Mouse (Mus musculus): ENCODE measurements around the gene Taok2. TPM values are rescaled to one million over a fixed set of nuclear protein-coding genes. Genes with fewer than 3 reads are reported as not detected.

Gene Taok2
- polyA plus RNA-seq, 1 experiment from 2014 or later = 13.9 TPM

GRCm38 (mm10) chr7:126843276-126843675, 41.2 kb downstream of the Taok2 start:
- H3K27me3 ChIP-seq (ENCODE audit: control insufficient read depth, insufficient read depth, low read length) = peaks cover under 1% of the 10 kb centered on the region; the same call in 1 of the 2 replicates
- no peaks in the 10 kb centered on the region for H3K4me1 ChIP-seq (replicated peaks; ENCODE audit: control insufficient read depth, insufficient read depth)
- H3K36me3 ChIP-seq (ENCODE audit: control insufficient read depth, insufficient read depth, low read length) = no peaks in the 10 kb centered on the region
- 76% methylated on average over 9 of the region's 9 CpGs for WGBS
- no peak overlapping the region for H3K4me2 ChIP-seq (replicated peaks; ENCODE audit: low read depth)
- no peak overlapping the region for H3K4me3 ChIP-seq (ENCODE audit: low read depth, low read length)
- TF ChIP-seq EP300 (optimal IDR thresholded peaks at IDR 0.05) = no peak
- no peak for TF ChIP-seq CTCF (IDR thresholded peaks at IDR 0.05; ENCODE audit: low read depth)
- ATAC-seq (ENCODE audit: low FRiP score, low TSS enrichment) (no peak), DNase-seq (ENCODE audit: low spot score) (no peak)
- H3K9me3 ChIP-seq (ENCODE audit: control insufficient read depth, low read length) = no peaks in the 10 kb centered on the region
- no peak overlapping the region for H3K27ac ChIP-seq (replicated peaks)
- no peak overlapping the region for H3K9ac ChIP-seq (ENCODE audit: low read length)

- no peaks in the 10 kb centered on the region for H3K27me3 ChIP-seq (ENCODE audit: control insufficient read depth, insufficient read depth, low read length)
- no peaks in the 10 kb centered on the region for H3K9me3 ChIP-seq (ENCODE audit: control insufficient read depth, low read length)
- no peak overlapping the region for H3K4me3 ChIP-seq (ENCODE audit: low read depth, low read length)
- no peaks in the 10 kb centered on the region for H3K36me3 ChIP-seq (ENCODE audit: control insufficient read depth, insufficient read depth, low read length)
- H3K4me1 ChIP-seq (replicated peaks; ENCODE audit: control insufficient read depth, insufficient read depth) = no peaks in the 10 kb centered on the region
- TF ChIP-seq EP300 (optimal IDR thresholded peaks at IDR 0.05) = no peak
- no peak for TF ChIP-seq CTCF (IDR thresholded peaks at IDR 0.05; ENCODE audit: low read depth)
- ATAC-seq (ENCODE audit: low FRiP score, low TSS enrichment) (no peak), DNase-seq (ENCODE audit: low spot score) (no peak)
- H3K9ac ChIP-seq (ENCODE audit: low read length) = no peak overlapping the region
- H3K27ac ChIP-seq (replicated peaks) = no peak overlapping the region
- no peak overlapping the region for H3K4me2 ChIP-seq (replicated peaks; ENCODE audit: low read depth)
- WGBS = 94% methylated on average over 1 of the region's 1 CpGs
Observed at GRCm38 (mm10) chr7:126833294-126833693, 51.2 kb downstream of the Taok2 start.

- WGBS = 1% methylated on average over 21 of the region's 21 CpGs
- DNase-seq (ENCODE audit: low spot score) = peak; percentile 82
- Histone ChIP-seq H3K4me1 (replicated peaks; ENCODE audit: control insufficient read depth, insufficient read depth) (no peaks in the 10 kb centered on the region), H3K4me2 (replicated peaks; ENCODE audit: low read depth) (peak overlapping the region; percentile 35), H3K36me3 (ENCODE audit: control insufficient read depth, insufficient read depth, low read length) (no peaks in the 10 kb centered on the region), H3K27ac (replicated peaks) (no peak overlapping the region), H3K9ac (ENCODE audit: low read length) (no peak overlapping the region), H3K27me3 (ENCODE audit: control insufficient read depth, insufficient read depth, low read length) (no peaks in the 10 kb centered on the region), H3K9me3 (ENCODE audit: control insufficient read depth, low read length) (no peaks in the 10 kb centered on the region), H3K4me3 (ENCODE audit: low read depth, low read length) (no peak overlapping the region)
- TF ChIP-seq EP300 (optimal IDR thresholded peaks at IDR 0.05) (no peak), CTCF (IDR thresholded peaks at IDR 0.05; ENCODE audit: low read depth) (peak; percentile 88)
- peak; percentile 72 for ATAC-seq (ENCODE audit: low FRiP score, low TSS enrichment)
Observed at GRCm38 (mm10) chr7:126832036-126832598, 52.4 kb downstream of the Taok2 start.

GRCm38 (mm10) chr7:126831539-126831938, 53.0 kb downstream of the Taok2 start, which contains the start of gene 4930451I11Rik:
Gene 4930451I11Rik, minus strand, starts transcription at chr7:126831639.
- Histone ChIP-seq H3K27ac (replicated peaks) (no peak within 1 kb of the TSS), H3K9me3 (ENCODE audit: control insufficient read depth, low read length) (no peaks in the 10 kb centered on the region), H3K27me3 (ENCODE audit: control insufficient read depth, insufficient read depth, low read length) (no peaks in the 10 kb centered on the region), H3K4me3 (ENCODE audit: low read depth, low read length) (no peak within 1 kb of the TSS), H3K4me2 (replicated peaks; ENCODE audit: low read depth) (peak within 1 kb of the TSS; percentile 35), H3K9ac (ENCODE audit: low read length) (no peak within 1 kb of the TSS), H3K4me1 (replicated peaks; ENCODE audit: control insufficient read depth, insufficient read depth) (no peaks in the 10 kb centered on the region), H3K36me3 (ENCODE audit: control insufficient read depth, insufficient read depth, low read length) (no peaks in the 10 kb centered on the region)
- TF ChIP-seq CTCF (IDR thresholded peaks at IDR 0.05; ENCODE audit: low read depth) (no peak), EP300 (optimal IDR thresholded peaks at IDR 0.05) (no peak)
- DNase-seq (ENCODE audit: low spot score) (no peak), ATAC-seq (ENCODE audit: low FRiP score, low TSS enrichment) (no peak)
- WGBS = 47% methylated on average over 5 of the region's 5 CpGs

- H3K27me3 ChIP-seq (ENCODE audit: control insufficient read depth, insufficient read depth, low read length) = peaks cover 2% of the 10 kb centered on the region; the same call in 1 of the 2 replicates
- WGBS = 63% methylated on average over 5 of the region's 5 CpGs
- H3K9me3 ChIP-seq (ENCODE audit: control insufficient read depth, low read length) = no peaks in the 10 kb centered on the region
- DNase-seq (ENCODE audit: low spot score) = no peak
- no peak for TF ChIP-seq EP300 (optimal IDR thresholded peaks at IDR 0.05)
- TF ChIP-seq CTCF (IDR thresholded peaks at IDR 0.05; ENCODE audit: low read depth) = no peak
- H3K27ac ChIP-seq (replicated peaks) = no peak overlapping the region
- H3K4me3 ChIP-seq (ENCODE audit: low read depth, low read length) = no peak overlapping the region
- no peak overlapping the region for H3K4me2 ChIP-seq (replicated peaks; ENCODE audit: low read depth)
- no peak for ATAC-seq (ENCODE audit: low FRiP score, low TSS enrichment)
- no peaks in the 10 kb centered on the region for H3K4me1 ChIP-seq (replicated peaks; ENCODE audit: control insufficient read depth, insufficient read depth)
- no peak overlapping the region for H3K9ac ChIP-seq (ENCODE audit: low read length)
- H3K36me3 ChIP-seq (ENCODE audit: control insufficient read depth, insufficient read depth, low read length) = no peaks in the 10 kb centered on the region
Observed at GRCm38 (mm10) chr7:126825952-126826351, 58.6 kb downstream of the Taok2 start.

- Histone ChIP-seq H3K27me3 (ENCODE audit: control insufficient read depth, insufficient read depth, low read length) (peaks cover 2% of the 10 kb centered on the region; the same call in 1 of the 2 replicates), H3K9ac (ENCODE audit: low read length) (no peak overlapping the region), H3K4me1 (replicated peaks; ENCODE audit: control insufficient read depth, insufficient read depth) (no peaks in the 10 kb centered on the region), H3K27ac (replicated peaks) (no peak overlapping the region), H3K4me2 (replicated peaks; ENCODE audit: low read depth) (no peak overlapping the region), H3K9me3 (ENCODE audit: control insufficient read depth, low read length) (no peaks in the 10 kb centered on the region), H3K36me3 (ENCODE audit: control insufficient read depth, insufficient read depth, low read length) (no peaks in the 10 kb centered on the region), H3K4me3 (ENCODE audit: low read depth, low read length) (no peak overlapping the region)
- no peak for TF ChIP-seq CTCF (IDR thresholded peaks at IDR 0.05; ENCODE audit: low read depth)
- TF ChIP-seq EP300 (optimal IDR thresholded peaks at IDR 0.05) = no peak
- peak; percentile 48 for DNase-seq (ENCODE audit: low spot score)
- ATAC-seq (ENCODE audit: low FRiP score, low TSS enrichment) = no peak
- WGBS = 18% methylated on average over 8 of the region's 8 CpGs
Observed at GRCm38 (mm10) chr7:126825403-126825802, 59.1 kb downstream of the Taok2 start.
